Mouse (Mus musculus): Measurements from ENCODE around the gene Gm37240.

DNA sequence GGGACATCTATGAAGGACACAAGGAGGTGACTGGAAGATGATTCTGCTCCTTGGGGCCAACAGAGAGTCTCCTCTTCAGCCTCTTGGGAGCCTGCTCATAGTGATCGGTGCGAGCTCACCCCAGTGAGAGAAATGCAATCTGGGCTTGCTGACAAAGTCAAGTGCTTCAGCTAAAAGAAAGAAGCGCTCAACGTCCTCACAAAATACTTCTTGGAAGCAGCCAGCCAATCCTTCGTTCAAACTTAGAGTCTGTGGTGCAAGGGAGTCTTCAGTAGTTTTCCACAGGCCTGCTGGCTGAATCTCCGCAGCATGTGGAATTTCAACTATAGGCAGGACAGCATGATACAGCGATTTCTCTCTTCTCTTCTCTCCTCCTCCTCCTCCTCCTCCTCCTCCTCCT lies 680.8 kb downstream of the Gm37240 start:
- TF ChIP-seq CTCF (IDR thresholded peaks at IDR 0.05; ENCODE audit: low read depth, low read length): no peak
- TF ChIP-seq GATA2 (IDR thresholded peaks at IDR 0.05; ENCODE audit: borderline replicate concordance, low read depth, low read length): no peak
- no peak for TF ChIP-seq GATA1 (IDR thresholded peaks at IDR 0.05; ENCODE audit: borderline replicate concordance, low read length)
- no peak for TF ChIP-seq TAL1 (conservative IDR thresholded peaks at IDR 0.05; ENCODE audit: low read depth, low read length)
